Mouse (Mus musculus) thymus, postnatal 10 days (tissue): Measurements from ENCODE around the gene Intu.
A peak's percentile ranks its signal among the peaks of the same experiment; 100 is the strongest.

Experiments
- DNase-seq, 2 experiments: peaks; one replicate each; pipeline ENCODE4 v3.0.0; 2021; ENCODE audit warnings: low spot score in 2 of 2

Intu gene

DNA sequence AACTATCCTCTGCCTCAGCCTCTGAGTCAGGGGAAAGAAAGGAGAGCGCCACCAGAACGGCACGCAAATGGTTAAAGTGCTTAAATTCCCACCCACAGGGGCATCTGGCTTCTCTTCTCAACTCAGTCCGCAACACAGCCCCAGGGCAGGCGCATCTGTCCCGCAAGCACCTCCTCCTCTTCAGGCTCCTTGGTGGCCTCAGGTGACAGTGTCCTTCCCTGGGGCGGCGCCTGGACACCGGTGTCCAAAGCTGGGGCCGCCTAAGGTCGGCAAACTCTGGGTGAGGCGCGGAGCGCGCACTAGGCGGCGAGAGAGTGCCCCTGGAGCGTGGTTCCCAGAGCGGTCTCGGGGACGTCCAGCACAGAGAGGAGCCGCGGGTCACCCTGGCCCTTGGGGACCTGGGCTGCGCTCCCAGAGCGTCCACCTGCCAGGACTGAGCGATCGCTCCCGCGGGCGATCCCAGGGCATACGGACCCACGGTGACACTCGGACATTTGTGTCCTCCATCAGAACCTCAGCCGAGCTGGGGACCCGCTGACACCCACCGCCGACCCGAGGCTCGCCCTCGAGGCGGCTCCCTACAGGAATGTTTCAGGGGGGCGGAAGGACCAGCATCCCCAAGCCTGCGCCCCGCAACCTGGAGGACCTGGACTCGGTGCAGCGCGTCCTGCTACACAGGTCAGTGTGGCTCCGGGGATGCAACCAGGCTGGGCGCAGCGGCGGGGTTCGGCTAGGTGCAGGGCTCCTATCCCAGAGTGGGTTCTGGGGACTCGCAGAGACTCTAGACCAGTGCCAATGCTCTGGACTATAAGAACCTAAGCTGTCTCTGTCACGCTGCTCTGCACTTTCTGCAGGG is at the start of gene Intu:
Gene Intu (plus strand): TSS at position 1 of the 856 bp plus-strand sequence.
- no peak for DNase-seq

DNA sequence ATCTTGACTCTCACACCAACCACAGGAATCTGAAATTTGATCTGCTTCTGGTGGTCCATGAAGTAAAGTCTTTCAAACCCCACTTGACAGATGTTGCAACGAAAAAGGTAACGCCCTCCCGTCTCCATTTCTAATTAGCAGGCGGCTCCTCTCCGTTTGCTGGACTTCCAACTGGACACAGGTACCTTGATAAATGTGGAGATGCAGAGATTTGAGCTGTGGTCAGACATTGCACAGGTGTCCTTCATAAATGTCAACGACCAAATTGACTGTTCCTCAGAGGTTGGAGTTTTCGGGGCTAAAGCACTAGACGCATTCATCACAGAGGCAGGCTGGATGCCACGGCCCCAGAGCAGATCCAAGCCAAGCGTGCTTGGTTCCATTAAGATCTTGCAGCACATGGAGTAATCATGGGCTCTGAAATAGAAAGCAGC is 47.8 kb upstream of the Intu start:
- DNase-seq = no peak

DNA sequence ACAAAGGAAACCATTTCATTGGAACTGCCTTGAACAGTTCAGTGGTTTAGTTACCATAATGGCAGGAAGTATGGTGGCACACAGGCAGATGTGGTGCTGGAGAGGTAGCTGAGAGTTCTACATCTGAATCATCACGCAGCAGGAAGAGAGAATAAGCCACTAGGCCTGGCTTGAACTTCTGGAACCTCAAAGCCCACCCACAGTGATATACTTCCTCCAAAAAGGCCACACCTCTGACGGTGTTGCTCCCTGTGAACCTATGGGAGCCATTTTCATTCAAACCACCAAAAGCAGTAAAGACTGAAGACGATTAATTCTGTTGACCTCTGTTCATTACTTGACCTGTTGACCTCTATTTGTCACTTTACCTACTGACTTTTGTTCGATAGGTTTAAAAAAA is 43.7 kb upstream of the Intu start:
- DNase-seq = no peak

DNA sequence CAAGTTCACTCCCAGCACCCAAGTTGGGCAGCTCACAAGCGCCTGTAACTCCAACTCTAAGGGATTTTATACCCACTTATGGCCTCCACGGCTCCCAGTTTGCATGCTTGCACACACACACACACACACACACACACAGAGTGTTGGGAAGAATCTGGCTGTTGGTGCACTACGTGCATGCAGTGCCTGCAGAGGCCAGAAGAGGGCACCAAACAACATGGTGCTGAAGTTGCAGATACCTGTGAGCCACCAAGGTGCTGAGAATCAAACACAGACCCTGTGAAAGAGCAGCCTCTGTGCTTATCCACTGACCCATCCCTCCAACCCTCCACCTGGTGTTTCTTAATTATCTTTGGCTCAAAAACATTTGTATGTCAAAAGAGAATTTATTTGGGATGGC is 39.3 kb upstream of the Intu start:
- peak in 1 of 2 experiments; percentile 4 for DNase-seq

DNA sequence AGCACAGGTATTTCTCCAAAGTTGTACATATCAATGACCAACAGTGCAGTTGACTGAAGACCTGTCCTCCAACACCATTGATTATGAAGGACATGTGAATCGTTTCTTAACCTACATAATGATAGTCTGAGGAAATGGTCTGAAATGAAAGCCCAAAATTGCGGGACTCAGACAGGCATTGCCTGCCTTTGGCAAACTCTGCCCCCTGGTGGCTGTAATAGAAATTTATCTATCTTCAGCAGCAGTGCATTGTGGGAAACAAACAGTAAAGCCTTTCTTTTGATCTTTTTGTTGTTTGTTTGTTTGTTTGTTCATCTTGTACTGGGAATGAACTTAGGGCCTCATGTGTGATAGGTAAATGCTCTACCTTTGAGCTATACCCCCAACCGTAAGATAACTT is 32.2 kb upstream of the Intu start:
- peak in 1 of 2 experiments; percentile 9 for DNase-seq

DNA sequence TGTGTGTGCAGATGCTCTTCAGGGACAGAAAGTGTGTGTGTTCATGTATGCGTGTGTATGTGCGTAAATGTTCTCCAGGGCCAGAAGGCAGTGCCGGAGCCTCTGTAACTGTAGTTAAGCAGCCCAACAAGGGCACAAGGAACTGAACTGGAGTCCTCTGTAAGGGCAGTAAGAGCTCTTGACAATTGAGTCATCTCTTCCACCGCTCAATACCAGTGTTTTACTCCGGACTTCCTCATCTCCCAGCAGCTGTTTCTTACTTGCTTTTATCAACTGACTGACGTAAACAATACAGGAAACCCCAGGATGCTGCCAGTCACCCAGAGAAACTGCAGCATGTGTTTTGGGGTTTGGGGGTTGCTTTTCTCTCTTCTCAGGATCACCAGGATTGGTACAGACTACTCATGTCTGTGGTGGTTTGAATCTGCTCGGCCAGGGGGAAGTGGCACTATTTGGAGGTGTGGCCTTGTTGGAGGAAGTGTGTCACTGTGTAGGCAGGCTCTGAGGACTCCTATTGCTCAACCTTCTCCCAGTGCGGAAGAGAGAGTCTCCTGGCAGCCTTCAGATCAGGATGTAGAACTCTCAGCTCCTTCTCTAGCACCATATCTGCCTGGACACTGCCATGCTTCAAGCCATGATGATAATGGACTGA is 30.8 kb upstream of the Intu start:
- no peak for DNase-seq

DNA sequence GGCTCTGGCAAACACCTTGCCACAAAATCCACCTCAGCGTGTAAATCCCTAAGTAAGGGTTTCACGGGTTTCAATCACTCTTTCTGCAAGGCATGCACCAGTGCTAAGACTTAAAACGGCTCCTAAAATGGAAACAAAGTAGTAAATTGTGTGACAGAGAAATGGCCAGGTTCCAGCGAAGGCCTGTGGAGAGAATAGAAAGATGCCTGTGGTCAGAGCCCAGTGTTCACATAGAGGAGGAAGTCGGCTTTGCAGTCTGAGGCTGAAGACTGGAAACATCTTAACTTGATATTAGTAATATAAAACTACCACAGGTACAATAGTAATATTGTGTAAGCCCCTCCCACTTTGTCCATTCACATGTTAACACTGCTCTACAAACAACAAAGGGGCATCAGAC is 26.7 kb upstream of the Intu start:
- DNase-seq = no peak

DNA sequence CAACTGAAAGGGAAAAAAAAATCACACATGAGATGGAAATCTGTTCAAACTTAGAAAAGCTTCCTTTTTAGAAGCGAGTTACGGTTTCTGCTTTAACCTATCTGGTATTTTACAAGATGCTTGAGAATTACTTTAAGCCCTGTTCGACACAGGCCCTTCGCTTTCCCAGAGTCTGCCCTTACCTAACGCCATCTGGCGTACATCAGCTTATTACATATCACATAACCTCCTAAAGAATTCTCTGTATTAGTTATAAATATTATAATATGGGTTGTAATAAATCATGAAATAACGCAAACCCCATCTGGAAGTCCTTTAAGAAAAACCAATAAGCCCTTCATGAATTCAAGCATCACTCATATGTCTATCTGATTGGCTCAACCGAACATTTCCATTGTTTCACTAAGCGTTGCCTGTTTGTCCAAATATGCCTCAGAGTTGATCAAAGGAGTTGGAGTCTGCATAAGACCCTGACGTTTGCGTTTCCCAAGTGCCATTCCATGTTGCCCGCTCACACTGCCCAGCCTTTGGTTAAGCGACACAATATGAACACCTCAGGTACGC is 25.6 kb upstream of the Intu start:
- DNase-seq = no peak

DNA sequence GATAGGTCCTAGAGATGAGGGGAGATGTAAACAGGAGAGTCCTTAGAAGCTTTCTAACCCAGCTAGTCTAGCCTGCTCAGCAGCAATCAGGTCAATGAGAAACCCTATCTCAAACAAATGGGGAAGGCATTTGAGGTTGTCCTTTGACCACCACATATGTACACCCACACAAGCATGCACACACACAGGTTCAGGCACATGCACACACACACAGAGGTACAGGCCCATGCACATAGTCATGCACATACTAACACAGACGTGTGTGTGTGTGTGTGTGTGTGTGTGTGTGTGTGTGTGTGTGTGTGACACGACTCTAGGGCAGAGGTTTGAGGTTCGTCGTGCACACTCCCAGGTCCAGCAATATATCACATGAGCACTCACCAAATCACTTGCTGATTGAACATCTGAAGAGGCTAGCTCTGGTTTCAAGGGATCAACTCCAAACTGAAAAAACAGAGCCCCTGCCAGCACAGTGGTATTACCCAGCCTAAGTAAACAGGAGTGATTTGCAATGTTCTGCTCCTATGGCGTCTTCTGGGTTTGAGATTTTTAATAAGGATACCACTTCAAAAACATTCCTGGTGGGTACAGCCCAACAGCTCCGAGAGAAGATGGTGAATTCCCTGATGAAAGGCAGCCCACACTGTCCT is 22.0 kb upstream of the Intu start:
- no peak for DNase-seq

DNA sequence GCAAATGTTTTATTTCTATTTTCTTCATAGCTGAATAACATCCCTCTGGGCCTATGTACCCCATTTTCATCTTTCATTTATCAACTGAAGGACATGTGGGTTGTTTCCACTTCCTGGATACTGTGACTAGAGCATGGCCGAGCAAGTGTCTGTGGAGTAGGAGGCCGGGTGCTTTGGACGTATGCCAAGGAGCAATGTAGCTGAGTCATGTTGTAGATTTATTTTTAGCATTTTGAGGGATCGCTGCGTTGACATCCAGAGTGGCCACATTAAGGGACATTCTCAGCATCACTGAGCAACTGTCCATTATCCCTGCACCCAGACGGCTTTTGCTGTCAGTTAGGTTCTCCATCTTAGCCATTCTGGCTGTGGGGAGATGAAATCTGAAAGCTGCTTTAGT is 20.5 kb upstream of the Intu start:
- DNase-seq = no peak

DNA sequence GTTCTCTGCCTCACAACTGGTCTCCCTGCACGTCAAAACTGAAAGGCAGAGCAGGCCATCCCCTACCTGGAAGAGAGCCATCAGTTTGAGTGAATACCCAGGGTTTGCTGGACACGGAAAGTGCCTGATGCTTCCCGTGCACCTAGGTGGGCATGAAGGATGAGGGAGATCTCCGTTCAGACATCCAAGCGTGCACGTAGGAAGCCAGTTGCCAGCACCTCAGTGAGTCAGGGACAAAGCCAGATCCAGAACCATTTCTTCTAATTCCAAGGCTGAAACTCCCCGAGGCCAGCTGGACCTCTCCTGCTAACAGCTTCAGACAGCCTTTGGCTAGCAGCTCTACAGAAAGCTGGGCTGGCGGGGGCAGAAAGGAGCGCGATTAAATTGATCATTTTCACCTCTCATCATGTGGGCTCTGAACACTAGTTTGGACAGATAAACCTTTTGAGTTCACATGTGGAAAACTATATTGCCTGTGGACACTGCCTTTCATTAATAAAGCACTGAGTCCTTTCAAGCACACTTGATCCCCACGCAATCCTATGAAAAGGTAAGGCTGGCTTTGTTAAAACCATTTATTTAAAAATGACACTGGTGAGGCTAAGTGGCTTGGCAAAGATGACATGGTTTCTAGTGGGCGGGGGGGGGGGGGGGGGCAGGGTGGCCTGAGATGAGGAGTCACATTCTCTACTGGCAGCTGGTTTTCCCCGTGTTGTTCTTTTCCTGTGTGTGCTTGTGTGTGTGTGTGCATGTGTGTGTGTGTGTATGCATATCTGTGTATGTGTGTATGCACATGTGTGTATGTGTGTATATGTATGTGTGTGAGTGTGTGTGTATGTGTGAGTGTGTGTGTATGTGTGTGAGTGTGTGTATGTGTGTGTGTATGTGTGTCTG is 17.9 kb upstream of the Intu start:
- no peak for DNase-seq

DNA sequence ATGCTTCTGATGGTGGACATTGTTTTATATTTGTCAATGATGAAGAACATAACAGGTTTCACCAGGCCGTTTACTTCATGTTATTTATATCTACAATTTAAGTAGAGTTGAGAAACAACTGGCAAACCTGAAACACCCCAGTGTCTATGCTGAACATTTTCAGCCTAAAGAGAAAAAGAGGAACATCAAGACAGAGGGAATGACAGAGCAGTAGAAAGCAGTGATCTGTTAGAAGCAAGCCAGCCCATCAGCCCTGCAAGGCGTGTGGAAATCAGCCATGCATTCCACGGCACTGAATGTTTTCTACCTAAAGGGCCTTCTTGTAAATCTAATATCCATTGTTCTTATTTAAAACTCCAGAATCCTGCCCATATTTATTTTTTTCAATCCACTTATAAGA is 12.8 kb upstream of the Intu start:
- no peak for DNase-seq

DNA sequence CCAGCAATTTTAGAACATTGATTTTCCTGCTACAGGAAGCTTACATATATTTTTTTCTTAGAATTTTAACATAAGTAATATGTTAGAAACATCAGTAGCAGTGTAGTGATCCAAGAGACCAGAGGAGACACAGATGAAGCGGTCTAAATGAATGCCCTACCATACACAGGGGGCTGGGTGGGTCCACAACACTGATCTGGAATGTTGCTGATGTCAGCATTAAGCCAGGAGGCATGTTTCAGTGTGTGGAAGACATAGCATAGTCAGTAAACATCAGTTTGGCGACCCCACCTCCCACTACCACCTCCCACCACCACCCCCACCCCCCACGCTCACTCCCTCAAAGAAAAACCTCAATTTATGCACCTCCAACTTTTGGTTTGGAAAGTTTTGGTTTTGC is 11.5 kb upstream of the Intu start:
- no peak for DNase-seq

DNA sequence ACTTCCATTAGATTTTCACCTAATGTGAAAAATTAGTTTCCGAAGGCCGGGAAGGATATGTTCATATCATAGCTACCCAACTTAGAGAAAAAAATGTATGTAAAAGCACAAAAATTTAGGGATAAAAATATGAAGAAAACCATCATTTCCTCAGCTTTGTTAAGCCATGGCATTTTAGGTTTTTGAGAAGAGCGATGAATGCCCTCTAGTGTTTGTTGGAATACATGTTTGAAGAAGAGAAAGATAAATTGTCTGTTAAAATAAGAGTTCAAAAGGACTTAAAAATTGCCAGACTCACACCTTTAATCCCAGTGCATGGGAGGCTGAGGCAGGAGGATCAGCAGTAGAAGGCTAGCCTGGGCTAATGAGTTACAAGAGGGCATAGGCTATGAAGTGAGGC is 10.5 kb upstream of the Intu start:
- no peak for DNase-seq

DNA sequence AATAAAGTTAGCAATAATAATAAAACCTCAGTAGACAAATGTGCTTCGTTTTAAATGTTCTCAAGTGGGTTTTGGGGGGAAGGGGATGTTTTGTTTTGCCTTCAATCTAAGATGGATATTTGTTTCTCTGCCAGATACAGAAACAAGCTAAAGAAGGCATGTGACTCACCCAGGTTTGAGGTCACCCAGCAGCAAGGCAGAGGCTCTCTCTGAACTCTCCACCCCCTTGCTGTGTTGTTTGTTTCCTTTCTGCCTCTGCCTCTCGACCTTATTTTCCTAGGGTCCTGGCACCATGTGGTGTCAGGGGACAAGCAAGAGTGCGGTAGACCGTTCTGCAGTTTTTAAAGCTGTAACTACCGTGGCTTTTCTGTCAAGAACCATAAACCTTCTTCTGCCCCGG is 8.6 kb upstream of the Intu start:
- DNase-seq = no peak

DNA sequence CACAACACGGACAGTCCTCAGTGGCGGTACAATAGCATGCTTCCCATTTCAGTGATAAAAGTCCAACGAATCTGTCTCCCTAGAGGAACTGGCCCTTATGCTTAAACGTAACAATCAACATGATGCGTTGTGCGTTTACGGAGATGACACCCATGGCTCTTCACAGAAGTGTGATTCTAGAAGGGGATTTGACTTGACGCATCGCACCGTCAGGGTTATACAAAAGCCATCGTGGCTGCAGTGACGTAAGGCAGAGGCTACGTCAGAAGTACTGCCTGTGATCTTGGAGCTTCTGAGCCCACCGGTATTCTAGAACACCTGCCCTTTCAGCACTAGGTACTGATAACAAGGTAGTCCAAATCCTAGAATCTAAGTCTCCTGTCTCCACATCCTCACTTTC is 8.2 kb upstream of the Intu start:
- no peak for DNase-seq

DNA sequence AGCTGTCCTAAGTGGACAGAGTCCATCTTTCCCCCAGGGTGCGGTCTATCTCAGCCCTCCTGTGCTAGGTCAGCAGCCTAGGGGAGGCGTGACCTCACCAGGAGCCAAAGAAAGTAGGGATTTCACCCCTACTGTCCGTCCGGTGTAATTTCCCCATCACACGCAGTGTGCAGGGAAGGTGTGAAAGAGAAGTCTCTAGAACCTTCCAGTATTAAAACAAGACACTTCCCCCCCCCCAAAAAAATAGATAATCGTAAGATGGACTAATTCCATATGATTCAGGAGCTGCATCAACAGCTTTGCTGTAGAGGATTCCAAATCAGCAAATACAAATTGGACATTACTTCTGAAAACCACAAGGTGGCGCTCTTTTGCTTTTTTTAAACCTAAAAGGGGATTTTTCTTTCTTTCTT is 7.7 kb upstream of the Intu start:
- DNase-seq = peak in 1 of 2 experiments; percentile 19

DNA sequence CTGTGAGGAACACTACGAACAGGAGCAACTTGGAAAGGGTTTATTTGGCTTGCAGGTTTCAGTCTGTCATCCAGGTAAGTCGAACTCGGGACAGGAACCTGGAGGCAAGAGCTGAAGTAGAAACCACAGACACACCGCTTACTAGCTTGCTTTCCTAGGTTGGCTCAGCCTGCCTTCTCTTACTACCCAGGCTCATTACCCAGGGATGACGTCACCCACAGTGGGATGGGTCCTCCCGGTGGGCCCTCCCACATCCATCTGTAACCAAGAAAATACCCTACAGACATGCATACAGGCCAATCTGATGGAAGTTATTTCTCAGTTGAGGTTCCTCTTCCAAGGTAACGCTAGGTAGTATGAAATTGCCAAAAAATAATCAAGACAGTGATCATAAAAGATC is 6.2 kb upstream of the Intu start:
- DNase-seq = no peak

DNA sequence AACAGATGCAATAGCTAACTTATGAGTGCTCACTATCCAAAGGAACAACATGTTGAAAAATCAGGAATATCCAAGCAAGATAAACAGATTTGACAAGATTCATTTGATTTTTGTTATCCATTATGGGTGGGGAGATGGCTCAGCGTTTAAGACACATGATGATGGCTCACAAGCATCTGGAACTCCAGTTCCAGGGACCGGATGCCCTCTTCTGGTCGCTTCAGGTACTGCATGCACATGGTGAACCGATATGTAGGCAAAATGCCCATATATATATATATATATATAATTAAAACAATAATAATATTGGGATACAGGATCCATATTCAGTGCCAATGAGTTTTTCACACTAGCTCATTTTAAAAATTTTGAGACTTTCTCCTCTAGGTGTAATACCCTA is 5.7 kb upstream of the Intu start:
- DNase-seq = peak; percentile 42 to 75

DNA sequence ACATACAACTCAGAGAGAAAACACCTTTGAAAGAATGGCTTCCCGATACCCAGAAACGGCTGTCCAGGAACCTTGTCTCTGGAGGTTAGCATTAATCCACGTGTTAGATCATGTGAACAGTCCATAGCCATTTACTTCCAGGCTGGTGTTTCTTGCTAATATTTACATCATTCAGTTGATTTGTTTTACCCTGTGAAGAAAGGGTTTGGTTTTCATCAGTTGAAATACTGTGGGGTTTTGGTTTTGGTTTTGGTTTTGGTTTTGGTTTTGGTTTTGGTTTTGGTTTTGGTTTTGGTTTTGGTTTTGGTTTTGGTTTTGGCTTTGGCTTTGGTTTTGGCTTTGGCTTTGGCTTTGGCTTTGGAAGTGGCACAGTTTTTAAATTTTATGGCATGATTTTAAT is 5.0 kb upstream of the Intu start:
- DNase-seq = no peak

DNA sequence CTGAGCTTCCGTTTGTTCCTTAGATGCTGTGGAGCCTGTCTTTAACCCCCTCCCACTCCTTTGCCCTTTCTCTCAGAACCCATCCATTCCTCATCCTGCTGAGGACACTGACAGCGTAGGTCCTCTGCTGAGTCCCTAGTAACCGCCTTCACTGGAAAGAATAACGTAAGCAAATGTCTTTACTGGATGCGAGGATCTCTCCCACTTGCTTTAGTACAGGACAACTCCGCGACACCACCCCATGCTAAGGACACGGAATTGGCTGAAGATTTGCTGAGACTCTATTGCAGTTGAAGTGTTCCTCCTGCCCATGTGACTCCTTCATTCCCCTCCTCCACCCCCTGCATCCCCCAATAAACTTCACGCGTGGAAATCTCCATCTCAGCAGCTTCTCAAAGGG is 3.9 kb upstream of the Intu start:
- DNase-seq = no peak
